Mouse (Mus musculus) kidney, postnatal 25 days (tissue): Measurements from ENCODE around the gene H2afb1.
"Not testable (repeated sequence)": the region's sequence is repeated elsewhere in the genome, so short reads cannot be mapped to it uniquely, and the experiment has no call there.

ENCODE experiments used
- DNase-seq, 2 experiments: peaks; one replicate each; pipeline ENCODE4 v3.0.0; 2021; ENCODE audit warnings: mixed read lengths in 2 of 2

H2afb1 gene

DNA sequence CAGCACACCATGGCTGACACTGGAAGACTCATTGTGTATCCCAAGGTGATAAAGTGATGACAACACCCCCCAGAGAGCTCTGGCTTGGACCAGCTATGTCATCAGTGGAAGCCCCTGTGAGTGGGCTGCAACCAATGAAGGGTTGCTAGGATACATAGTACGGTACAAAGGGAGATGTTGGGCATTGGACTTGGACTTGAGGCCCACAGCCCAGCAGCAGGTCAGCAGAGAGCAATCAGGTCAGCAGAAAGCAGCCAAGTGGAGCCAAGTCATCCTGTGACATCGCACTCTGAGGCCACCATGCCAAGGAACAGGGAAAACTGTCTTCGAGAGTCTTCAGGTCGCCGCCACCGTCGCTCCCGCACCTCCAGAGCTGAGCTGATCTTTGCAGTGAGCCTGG lies at the start of gene H2afb1:
Gene H2afb1, plus strand, starts transcription at position 301 of the 400 bp plus-strand sequence.
- DNase-seq, result not testable (repeated sequence)

DNA sequence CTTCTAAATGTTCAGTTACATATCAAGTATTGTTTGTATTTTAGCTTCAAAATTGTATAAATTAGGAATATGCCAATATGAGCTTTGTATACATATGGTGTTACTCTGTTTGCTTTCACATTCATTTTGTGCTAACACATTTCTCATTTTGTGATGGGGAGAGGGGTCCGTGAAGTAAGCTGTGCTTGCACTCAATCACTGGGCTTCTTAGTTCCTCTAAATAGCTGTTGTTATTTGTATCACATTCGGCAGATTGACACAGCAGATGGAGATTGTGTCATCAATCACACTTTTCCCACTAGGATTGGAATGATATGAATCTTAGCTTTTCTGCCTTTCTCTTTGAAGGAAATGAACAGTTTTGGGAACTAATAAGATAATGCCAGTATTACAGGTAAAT lies 21.5 kb downstream of the H2afb1 start:
- DNase-seq, result no peak
